Mouse (Mus musculus) liver, embryonic 13.5 days (tissue): ENCODE data around the gene Ssbp3. TPM values are rescaled to one million over a fixed set of nuclear protein-coding genes. Genes with fewer than 3 reads are reported as not detected.

Experiments used
- ATAC-seq: fragments of 200-750 bp; cut with Nextera tagmentation; 2 replicates; pipeline ENCODE4 v1.8.0; 2017; ENCODE audit warnings: low read depth, mild to moderate bottlenecking, moderate number of reproducible peaks, moderate library complexity
- DNase-seq: peaks from one replicate; pipeline ENCODE4 v3.0.0; 2022
- H3K27ac ChIP-seq: fragments of 300-500 bp; sonication (generic); 2 replicates; pipeline ENCODE4 v1.5.1; 2015; ENCODE audit warnings: moderate library complexity, mild to moderate bottlenecking, inconsistent platforms
- H3K27me3 ChIP-seq: fragments of 300-500 bp; sonication (generic); 2 replicates; pipeline ENCODE4 v1.6.1; 2015; ENCODE audit warnings: mild to moderate bottlenecking, inconsistent platforms
- H3K36me3 ChIP-seq: fragments of 300-500 bp; sonication (generic); 2 replicates; pipeline ENCODE4 v1.6.1; 2015; ENCODE audit warnings: mild to moderate bottlenecking, inconsistent platforms
- H3K4me1 ChIP-seq: fragments of 300-500 bp; sonication (generic); replicated peaks from 2 replicates; pipeline ENCODE4 v1.6.1; 2015; ENCODE audit warnings: inconsistent platforms
- H3K4me2 ChIP-seq: fragments of 300-500 bp; sonication (generic); 2 replicates; pipeline ENCODE4 v1.6.1; 2015; ENCODE audit warnings: inconsistent platforms, mild to moderate bottlenecking, moderate library complexity
- H3K4me3 ChIP-seq: fragments of 300-500 bp; sonication (generic); replicated peaks from 2 replicates; pipeline ENCODE4 v1.5.1; 2015; ENCODE audit warnings: mild to moderate bottlenecking, inconsistent platforms
- H3K9ac ChIP-seq: fragments of 300-500 bp; sonication (generic); 2 replicates; pipeline ENCODE4 v1.6.1; 2015; ENCODE audit warnings: mild to moderate bottlenecking, inconsistent platforms
- H3K9me3 ChIP-seq: fragments of 300-500 bp; sonication (generic); replicated peaks from 2 replicates; pipeline ENCODE4 v1.6.1; 2016; ENCODE audit warnings: inconsistent platforms
- WGBS: fragments of 180-500 bp; shearing (Covaris S2); methylation state at CpG from one replicate; pipeline ENCODE4 v1.1.7; 2015; ENCODE audit not compliant: insufficient replicate concordance; 5-methylcytosine and 5-hydroxymethylcytosine counted together
- polyA plus RNA-seq: library from polyadenylated mRNA; unstranded; fragments of >200 nt; fragmentation: Nextera tagmentation; extraction: Ambion mirVana; gene quantifications from 2 replicates; pipeline ENCODE4 v1.2.1, GENCODE M21; 2015

The Ssbp3 gene
- polyA plus RNA-seq, 1 experiment from 2014 or later: 55.5 TPM

DNA sequence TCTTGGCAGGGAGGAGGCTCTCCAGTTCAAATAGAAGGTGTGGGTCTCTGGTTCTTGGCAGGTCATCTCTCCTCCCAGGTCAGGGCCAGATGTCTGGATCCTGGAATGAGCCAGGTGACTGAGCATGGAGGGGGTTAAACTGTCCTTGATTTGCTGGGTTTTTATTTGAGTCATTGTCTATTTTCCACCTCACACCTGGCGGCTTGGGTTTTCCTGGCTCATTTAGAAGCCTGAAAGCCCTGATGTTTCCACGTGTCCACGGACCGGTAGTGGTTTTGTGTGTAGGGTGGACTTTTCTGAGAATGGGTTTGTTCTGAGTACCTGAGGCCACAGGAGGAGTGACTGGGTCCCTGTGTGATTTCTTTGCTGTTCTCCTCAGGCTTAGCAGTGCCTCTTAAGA lies 9.6 kb downstream of the Ssbp3 start:
- DNase-seq (no peak), ATAC-seq (no peak)
- no peak overlapping the region for H3K4me3 ChIP-seq
- H3K9me3 ChIP-seq: no peaks in the 10 kb centered on the region
- H3K4me2 ChIP-seq: no peak overlapping the region
- H3K36me3 ChIP-seq: peaks cover 91% of the 10 kb centered on the region
- no peaks in the 10 kb centered on the region for H3K27me3 ChIP-seq
- peak overlapping the region; percentile 92 for H3K27ac ChIP-seq
- H3K9ac ChIP-seq: peak overlapping the region; percentile 38
- 96% methylated on average over 4 of the region's 4 CpGs for WGBS
- peaks cover 80% of the 10 kb centered on the region for H3K4me1 ChIP-seq

DNA sequence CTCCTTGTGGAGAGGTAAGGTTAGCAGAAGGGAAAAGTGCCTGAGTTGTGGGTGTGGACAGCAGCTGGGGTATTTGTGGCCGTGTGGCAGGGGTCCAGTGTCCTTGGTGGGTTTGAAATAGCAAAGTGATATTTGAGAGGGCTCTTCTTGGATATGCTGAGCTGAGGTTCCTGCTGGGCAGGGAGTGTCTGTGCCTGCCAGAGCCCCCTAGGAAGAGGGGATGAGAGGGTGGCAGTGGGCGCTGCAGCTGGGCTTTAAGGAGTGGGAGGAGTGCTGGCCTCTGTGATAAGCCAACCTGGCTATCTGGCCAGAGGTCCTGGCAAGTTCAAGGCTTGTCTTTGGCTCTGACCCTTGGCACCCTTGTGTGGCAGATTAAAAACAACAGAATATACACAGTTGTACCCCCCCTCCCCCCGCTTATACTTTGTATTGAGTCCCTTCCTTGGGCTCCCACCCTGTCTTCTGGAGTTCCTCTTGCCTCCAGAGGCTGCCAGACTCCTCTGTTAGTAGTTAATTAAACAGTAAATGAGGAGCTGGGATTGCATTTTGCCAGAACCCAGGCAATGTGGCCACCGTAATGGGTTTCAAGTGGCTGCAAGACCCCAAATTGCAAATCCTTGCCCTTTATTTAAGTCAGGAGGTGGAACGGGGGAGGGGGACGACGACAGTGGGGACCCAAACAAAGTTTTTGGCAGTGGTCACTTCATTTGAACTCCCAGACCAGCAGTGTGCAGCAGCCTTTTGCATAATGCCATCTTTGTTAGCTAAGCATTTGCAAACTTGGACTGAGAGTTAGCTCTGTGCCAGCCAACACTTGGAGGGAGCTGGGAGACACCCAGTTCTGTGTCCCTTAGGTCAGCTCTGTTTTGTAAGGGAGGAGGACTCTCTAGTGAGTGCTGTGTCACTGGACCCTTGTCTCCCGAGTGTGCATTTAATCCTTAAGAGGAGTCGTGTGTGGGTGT lies 11.2 kb downstream of the Ssbp3 start:
- Histone ChIP-seq H3K9ac (peak overlapping the region; percentile 62), H3K27ac (peak overlapping the region; percentile 92), H3K36me3 (peaks cover 91% of the 10 kb centered on the region), H3K4me1 (peaks cover 81% of the 10 kb centered on the region), H3K4me2 (peak overlapping the region; percentile 67), H3K9me3 (no peaks in the 10 kb centered on the region), H3K4me3 (peak overlapping the region; percentile 46), H3K27me3 (no peaks in the 10 kb centered on the region)
- DNase-seq (peak; percentile 31), ATAC-seq (no peak)
- WGBS: 51% methylated on average over 9 of the region's 9 CpGs

DNA sequence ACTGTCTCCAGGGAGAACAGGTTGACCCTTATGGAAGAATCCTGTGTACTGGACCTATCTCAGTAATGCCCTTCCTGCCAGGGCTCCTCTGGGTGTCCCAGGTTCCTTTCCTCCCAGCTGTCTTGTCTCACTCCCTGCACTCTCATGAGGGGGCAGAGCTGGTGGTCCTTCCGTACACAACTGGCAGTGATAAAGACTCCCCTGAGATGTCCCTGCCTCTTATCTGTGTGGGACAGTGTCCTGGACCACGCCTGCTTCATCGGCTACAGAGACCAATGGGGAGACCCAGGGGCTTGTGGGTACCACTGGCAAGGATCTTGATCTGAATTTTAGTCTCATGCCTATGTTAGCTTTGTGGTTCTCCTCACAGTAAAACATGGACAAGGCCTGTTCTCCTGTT lies 12.4 kb downstream of the Ssbp3 start:
- Histone ChIP-seq H3K4me3 (peak overlapping the region; percentile 46), H3K27me3 (no peaks in the 10 kb centered on the region), H3K9me3 (no peaks in the 10 kb centered on the region), H3K4me1 (peaks cover 84% of the 10 kb centered on the region), H3K36me3 (peaks cover 84% of the 10 kb centered on the region), H3K27ac (peak overlapping the region; percentile 92), H3K9ac (peak overlapping the region; percentile 62), H3K4me2 (peak overlapping the region; percentile 67)
- DNase-seq (peak; percentile 83), ATAC-seq (peak; percentile 95)
- 12% methylated on average over 3 of the region's 3 CpGs for WGBS

DNA sequence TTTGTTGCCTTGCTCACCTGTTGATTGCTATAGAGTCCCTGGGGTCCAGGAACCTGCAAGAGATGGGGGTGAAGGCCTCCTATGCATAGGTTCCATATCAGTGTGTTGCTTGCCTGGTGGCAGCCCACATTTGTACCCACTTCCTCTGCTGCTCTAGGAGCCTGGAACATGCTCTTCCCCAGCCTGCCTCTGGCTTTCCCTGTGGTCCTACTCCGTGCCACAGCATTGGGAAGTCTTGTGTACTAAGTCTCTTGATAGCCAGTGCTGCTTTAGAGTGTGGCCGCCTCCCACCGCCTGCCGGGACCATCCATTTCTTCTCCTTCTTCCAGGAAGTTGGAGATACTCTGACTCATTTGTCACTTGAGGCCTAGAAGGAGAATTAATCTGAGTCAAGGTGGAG lies 13.7 kb downstream of the Ssbp3 start:
- H3K36me3 ChIP-seq: peaks cover 84% of the 10 kb centered on the region
- WGBS: 76% methylated on average over 4 of the region's 4 CpGs
- H3K27me3 ChIP-seq: no peaks in the 10 kb centered on the region
- peak overlapping the region; percentile 46 for H3K4me3 ChIP-seq
- H3K9me3 ChIP-seq: no peaks in the 10 kb centered on the region
- DNase-seq (no peak), ATAC-seq (no peak)
- H3K4me1 ChIP-seq: peaks cover 88% of the 10 kb centered on the region
- H3K9ac ChIP-seq: peak overlapping the region; percentile 62; the same call in 1 of the 2 replicates
- peak overlapping the region; percentile 92 for H3K27ac ChIP-seq
- peak overlapping the region; percentile 67 for H3K4me2 ChIP-seq

DNA sequence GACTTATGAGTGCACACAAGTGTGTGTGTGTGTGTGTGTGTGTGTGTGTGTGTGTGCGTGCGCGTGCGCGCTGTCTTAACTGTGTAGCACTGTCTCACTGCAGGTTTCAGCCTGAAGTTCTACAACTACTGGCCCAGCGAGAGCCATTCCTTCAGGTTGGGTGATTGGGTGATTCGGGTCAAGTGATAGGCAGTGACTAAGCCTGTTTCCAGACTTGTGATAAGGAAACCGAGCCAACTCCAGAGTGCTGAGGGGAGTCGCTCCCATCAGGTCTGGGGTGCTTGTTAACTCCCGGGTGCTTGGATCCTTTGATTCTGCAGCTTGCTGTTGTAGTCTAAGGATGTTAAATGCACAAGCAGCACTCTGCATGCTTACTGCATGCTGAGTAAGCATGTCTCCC lies 14.4 kb downstream of the Ssbp3 start:
- ATAC-seq: peak; percentile 74
- peaks cover 84% of the 10 kb centered on the region for H3K36me3 ChIP-seq
- no peaks in the 10 kb centered on the region for H3K9me3 ChIP-seq
- H3K4me3 ChIP-seq: peak overlapping the region; percentile 46
- H3K27me3 ChIP-seq: no peaks in the 10 kb centered on the region
- peak overlapping the region; percentile 62; the same call in 1 of the 2 replicates for H3K9ac ChIP-seq
- H3K4me2 ChIP-seq: peak overlapping the region; percentile 67
- H3K27ac ChIP-seq: peak overlapping the region; percentile 92
- DNase-seq: peak; percentile 71
- H3K4me1 ChIP-seq: peaks cover 82% of the 10 kb centered on the region
- WGBS: 35% methylated on average over 10 of the region's 10 CpGs

DNA sequence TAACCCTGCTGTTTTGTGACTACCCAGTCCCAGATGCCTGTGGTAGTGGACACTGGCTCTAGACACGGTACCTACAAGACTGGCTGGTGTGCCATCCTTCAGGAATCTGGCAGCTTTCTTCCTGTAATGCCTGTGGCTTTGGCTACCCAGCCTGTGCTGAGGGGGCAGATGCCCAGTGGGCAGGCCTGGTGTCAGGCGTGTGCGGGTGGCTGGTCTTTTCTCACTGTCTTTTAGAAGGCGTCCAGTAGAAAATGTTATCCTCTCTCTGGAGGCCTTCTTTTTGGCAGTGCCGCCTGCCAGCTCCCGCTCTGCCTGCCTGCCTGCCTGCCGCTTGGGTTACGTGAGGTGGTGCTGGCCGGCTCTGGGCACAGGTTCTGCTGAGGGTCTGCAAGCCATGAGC lies 15.9 kb downstream of the Ssbp3 start:
- ATAC-seq (no peak), DNase-seq (no peak)
- H3K27me3 ChIP-seq: no peaks in the 10 kb centered on the region
- H3K4me3 ChIP-seq: no peak overlapping the region
- H3K9me3 ChIP-seq: no peaks in the 10 kb centered on the region
- peak overlapping the region; percentile 14; the same call in 1 of the 2 replicates for H3K9ac ChIP-seq
- no peak overlapping the region for H3K4me2 ChIP-seq
- WGBS: 91% methylated on average over 9 of the region's 9 CpGs
- H3K36me3 ChIP-seq: peaks cover 84% of the 10 kb centered on the region
- H3K4me1 ChIP-seq: peaks cover 75% of the 10 kb centered on the region
- H3K27ac ChIP-seq: peak overlapping the region; percentile 72; the same call in 1 of the 2 replicates

DNA sequence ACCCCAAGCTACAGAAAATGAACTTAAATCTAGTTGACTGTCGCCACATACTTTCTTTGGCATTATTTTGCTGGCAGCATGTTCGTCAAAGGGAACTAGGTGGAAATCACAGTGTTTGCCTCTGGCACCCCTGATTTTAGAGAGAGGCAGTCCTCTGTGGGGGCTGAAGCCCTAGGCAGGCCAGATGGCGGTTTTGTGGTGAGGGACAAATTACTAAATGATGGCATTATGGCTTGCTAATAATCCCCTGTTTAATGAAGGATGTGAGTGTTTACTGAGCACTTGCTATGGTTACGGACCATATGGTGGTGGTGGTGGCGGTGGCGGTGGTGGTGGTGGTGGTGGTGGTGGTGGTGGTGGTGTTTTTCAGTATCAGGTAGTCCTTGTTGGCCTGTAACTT lies 16.5 kb downstream of the Ssbp3 start:
- H3K4me2 ChIP-seq: no peak overlapping the region
- H3K36me3 ChIP-seq: peaks cover 84% of the 10 kb centered on the region
- ATAC-seq (no peak), DNase-seq (no peak)
- no peak overlapping the region for H3K9ac ChIP-seq
- 93% methylated on average over 6 of the region's 6 CpGs for WGBS
- H3K27me3 ChIP-seq: no peaks in the 10 kb centered on the region
- no peaks in the 10 kb centered on the region for H3K9me3 ChIP-seq
- peaks cover 75% of the 10 kb centered on the region for H3K4me1 ChIP-seq
- no peak overlapping the region for H3K4me3 ChIP-seq
- H3K27ac ChIP-seq: 0 out of 2 replicates have a peak overlapping the region, but pooled peaks have one; percentile 72

DNA sequence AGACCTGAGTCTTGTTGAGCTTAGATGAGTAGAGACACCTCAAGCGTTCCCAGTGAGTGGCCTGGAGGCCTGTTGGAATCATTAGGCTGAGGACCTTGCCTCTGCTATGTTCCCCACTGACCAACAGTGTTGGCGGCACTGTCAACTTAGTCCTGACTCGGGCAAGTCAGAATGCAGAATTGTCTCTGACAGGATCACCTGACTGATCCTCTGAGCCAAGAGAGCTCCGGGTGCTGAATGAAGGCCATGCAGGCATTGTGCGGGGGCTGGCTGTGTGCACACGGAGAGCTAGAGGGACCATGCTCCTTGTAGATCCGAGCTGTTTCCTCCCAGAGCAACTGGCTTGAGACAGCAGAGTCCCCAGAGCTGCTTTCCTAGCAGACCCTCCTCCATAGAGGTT lies 18.5 kb downstream of the Ssbp3 start:
- peaks cover 89% of the 10 kb centered on the region for H3K36me3 ChIP-seq
- peaks cover 75% of the 10 kb centered on the region for H3K4me1 ChIP-seq

DNA sequence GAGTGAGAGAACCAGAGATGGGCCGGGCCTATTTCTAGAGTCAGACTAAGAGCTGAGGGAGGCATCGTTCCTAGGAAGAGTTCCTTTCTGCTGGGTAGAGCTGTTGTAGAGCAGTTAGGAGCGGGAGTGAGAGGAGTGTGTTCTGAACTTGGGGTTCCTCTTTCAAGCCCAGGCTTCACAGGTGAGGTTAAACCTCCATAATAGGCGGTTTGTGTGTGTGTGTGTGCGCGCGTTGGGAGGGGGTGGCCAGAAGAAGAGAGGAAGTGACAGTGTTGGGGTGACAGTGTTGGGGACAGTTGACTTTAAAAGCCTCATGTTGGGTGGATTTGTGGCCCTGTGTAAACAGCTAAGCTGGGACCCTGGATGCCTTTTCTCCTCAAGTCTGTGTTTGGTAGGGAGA lies 22.1 kb downstream of the Ssbp3 start:
- no peak for DNase-seq
- no peak overlapping the region for H3K4me3 ChIP-seq
- H3K36me3 ChIP-seq: peaks cover 79% of the 10 kb centered on the region
- H3K4me1 ChIP-seq: peaks cover 80% of the 10 kb centered on the region
- H3K27ac ChIP-seq: peak overlapping the region; percentile 91
- no peak overlapping the region for H3K4me2 ChIP-seq
- WGBS: 86% methylated on average over 7 of the region's 7 CpGs
- no peaks in the 10 kb centered on the region for H3K27me3 ChIP-seq
- no peak for ATAC-seq
- H3K9me3 ChIP-seq: no peaks in the 10 kb centered on the region
- peak overlapping the region; percentile 26; the same call in 1 of the 2 replicates for H3K9ac ChIP-seq

More for the DNA sequence above, 18.5 kb downstream of the Ssbp3 start:
- ATAC-seq (no peak), DNase-seq (no peak)
- Histone ChIP-seq H3K27ac (peak overlapping the region; percentile 19), H3K27me3 (no peaks in the 10 kb centered on the region), H3K9me3 (no peaks in the 10 kb centered on the region), H3K4me2 (no peak overlapping the region), H3K9ac (no peak overlapping the region), H3K4me3 (no peak overlapping the region)
- WGBS: 81% methylated on average over 7 of the region's 7 CpGs

DNA sequence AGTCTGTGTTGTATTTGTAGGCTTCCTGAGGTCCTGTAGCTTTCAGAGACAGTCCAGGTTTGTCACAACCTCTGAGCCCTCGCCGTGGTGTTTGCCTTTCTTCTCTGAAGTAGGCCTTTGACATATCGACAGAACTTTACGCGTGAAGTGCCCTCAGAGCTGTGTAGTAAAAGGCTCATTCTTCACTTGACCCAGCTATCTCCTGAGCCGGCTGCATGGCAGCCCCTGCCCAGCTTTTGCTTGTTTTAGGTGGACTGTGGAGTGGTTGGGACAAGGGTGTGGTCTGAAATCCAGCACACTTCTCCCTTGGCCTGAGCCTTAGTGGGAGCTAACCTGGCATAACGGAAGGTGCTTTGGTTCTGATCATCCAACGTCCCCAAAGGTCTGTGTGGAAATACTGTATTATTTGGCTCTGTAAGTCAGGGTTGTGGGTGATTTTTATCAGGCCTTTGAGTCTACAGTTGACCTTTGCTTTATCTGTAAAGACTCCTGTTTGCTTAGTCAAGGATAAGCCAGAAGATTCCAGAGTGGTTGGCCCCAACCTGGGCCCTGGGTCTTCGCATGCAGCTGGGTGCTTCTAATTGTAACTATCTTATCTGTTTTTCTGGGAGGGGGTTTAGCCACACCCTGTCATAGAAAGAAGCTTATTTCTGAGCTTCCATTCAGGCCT lies 23.4 kb downstream of the Ssbp3 start:
- Histone ChIP-seq H3K9me3 (no peaks in the 10 kb centered on the region), H3K27ac (peak overlapping the region; percentile 91), H3K4me3 (no peak overlapping the region), H3K4me2 (peak overlapping the region; percentile 52), H3K4me1 (peaks cover 86% of the 10 kb centered on the region), H3K36me3 (peaks cover 68% of the 10 kb centered on the region), H3K9ac (peak overlapping the region; percentile 61), H3K27me3 (no peaks in the 10 kb centered on the region)
- DNase-seq: no peak
- ATAC-seq: peak; percentile 52
- 49% methylated on average over 9 of the region's 9 CpGs for WGBS

DNA sequence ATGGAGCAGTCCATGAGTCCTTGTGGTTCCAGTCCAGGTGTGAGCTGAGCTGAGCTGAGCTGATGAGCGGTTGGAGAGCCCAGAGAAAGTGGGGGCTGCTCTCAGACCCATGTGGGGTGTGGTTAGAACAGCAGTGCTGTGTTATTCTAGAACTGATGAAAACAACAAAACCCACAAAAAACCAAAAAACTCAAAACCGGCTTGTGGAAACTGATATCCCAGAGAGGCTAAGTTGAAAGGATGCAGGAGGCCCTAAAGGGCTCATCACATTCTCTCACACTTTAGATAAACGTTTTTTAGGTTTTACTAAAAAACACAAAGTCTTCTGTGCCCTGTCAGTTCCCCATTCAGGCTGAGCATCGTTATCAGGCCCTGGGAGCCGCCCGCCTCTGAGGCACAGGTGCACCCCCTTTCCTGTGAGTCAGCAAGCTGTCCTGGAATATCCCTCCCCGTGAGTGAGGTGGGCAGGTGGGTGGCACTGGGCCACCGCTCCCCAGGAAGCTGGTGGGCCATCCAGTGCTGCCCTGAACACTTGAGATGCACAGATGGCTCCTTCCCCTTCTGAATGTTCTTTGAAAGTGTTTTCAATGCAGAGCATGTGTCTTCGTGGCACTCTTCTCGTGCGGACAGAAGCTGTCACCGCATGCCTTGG lies 24.6 kb downstream of the Ssbp3 start:
- H3K4me1 ChIP-seq: peaks cover 94% of the 10 kb centered on the region
- peaks cover 61% of the 10 kb centered on the region for H3K36me3 ChIP-seq
- DNase-seq (peak; percentile 61), ATAC-seq (peak; percentile 81)
- H3K4me2 ChIP-seq: peak overlapping the region; percentile 52
- H3K27ac ChIP-seq: peak overlapping the region; percentile 91
- no peaks in the 10 kb centered on the region for H3K9me3 ChIP-seq
- no peaks in the 10 kb centered on the region for H3K27me3 ChIP-seq
- no peak overlapping the region; the same call in 1 of the 2 replicates for H3K4me3 ChIP-seq
- peak overlapping the region; percentile 61 for H3K9ac ChIP-seq
- 22% methylated on average over 12 of the region's 12 CpGs for WGBS
